Mouse (Mus musculus): ENCODE results near the gene Plscr2. TPM values are rescaled to one million over a fixed set of nuclear protein-coding genes. Genes with fewer than 3 reads are reported as not detected.

Plscr2 gene
- 0.55 and 0.60 TPM in 2 replicates for polyA plus RNA-seq (2014; fragmentation: Nextera tagmentation; extraction: Ambion mirVana)

- H3K4me2 ChIP-seq = peak within 1 kb of the TSS; percentile 29; the same call in 1 of the 2 replicates
- no peaks in the 10 kb centered on the region for H3K9me3 ChIP-seq (ENCODE audit: control insufficient read depth, low read length)
- DNase-seq (ENCODE audit: low spot score) (no peak), ATAC-seq (replicated peaks; ENCODE audit: low FRiP score) (no peak)
- peak within 1 kb of the TSS; percentile 58; the same call in 1 of the 2 replicates for H3K27ac ChIP-seq (ENCODE audit: low read depth, low read length)
- peaks cover 14% of the 10 kb centered on the region for H3K4me1 ChIP-seq (replicated peaks; ENCODE audit: control insufficient read depth, insufficient read depth, low read length)
- no peak within 1 kb of the TSS for H3K9ac ChIP-seq (ENCODE audit: low read depth, low read length)
- no peaks in the 10 kb centered on the region for H3K27me3 ChIP-seq (replicated peaks; ENCODE audit: control insufficient read depth, insufficient read depth, low read length)
- H3K4me3 ChIP-seq (ENCODE audit: low read depth, low read length) = no peak within 1 kb of the TSS
- WGBS = 84% methylated on average over 9 of the region's 9 CpGs
- H3K36me3 ChIP-seq (ENCODE audit: control insufficient read depth, insufficient read depth, low read length) = peaks cover 2% of the 10 kb centered on the region; the same call in 1 of the 2 replicates
These were observed at the start of gene Plscr2 for GRCm38 (mm10) chr9:92275486-92276207. Gene Plscr2, plus strand, starts transcription at chr9:92275602.

- 0 out of 2 replicates have a peak, but pooled peaks have one; percentile 15 for ATAC-seq (replicated peaks; ENCODE audit: low FRiP score)
- Histone ChIP-seq H3K36me3 (ENCODE audit: control insufficient read depth, insufficient read depth, low read length) (no peaks in the 10 kb centered on the region), H3K27ac (ENCODE audit: low read depth, low read length) (no peak overlapping the region)
These were observed 49.2 kb upstream of the Plscr2 start for GRCm38 (mm10) chr9:92226127-92226655.

GRCm38 (mm10) chr9:92226795-92227194 lies 48.6 kb upstream of the Plscr2 start:
- Histone ChIP-seq H3K4me3 (ENCODE audit: low read depth, low read length) (no peak overlapping the region), H3K36me3 (ENCODE audit: control insufficient read depth, insufficient read depth, low read length) (no peaks in the 10 kb centered on the region), H3K4me2 (no peak overlapping the region), H3K9ac (ENCODE audit: low read depth, low read length) (no peak overlapping the region), H3K27ac (ENCODE audit: low read depth, low read length) (no peak overlapping the region), H3K27me3 (replicated peaks; ENCODE audit: control insufficient read depth, insufficient read depth, low read length) (no peaks in the 10 kb centered on the region), H3K9me3 (ENCODE audit: control insufficient read depth, low read length) (no peaks in the 10 kb centered on the region), H3K4me1 (replicated peaks; ENCODE audit: control insufficient read depth, insufficient read depth, low read length) (no peaks in the 10 kb centered on the region)
- no peak for ATAC-seq (replicated peaks; ENCODE audit: low FRiP score)
- DNase-seq (ENCODE audit: low spot score) = no peak
- 68% methylated on average over 3 of the region's 3 CpGs for WGBS

More at GRCm38 (mm10) chr9:92226127-92226655, 49.2 kb upstream of the Plscr2 start:
- Histone ChIP-seq H3K4me1 (replicated peaks; ENCODE audit: control insufficient read depth, insufficient read depth, low read length) (no peaks in the 10 kb centered on the region), H3K9me3 (ENCODE audit: control insufficient read depth, low read length) (no peaks in the 10 kb centered on the region), H3K27me3 (replicated peaks; ENCODE audit: control insufficient read depth, insufficient read depth, low read length) (no peaks in the 10 kb centered on the region), H3K4me3 (ENCODE audit: low read depth, low read length) (no peak overlapping the region), H3K9ac (ENCODE audit: low read depth, low read length) (no peak overlapping the region), H3K4me2 (no peak overlapping the region)
- 61% methylated on average over 3 of the region's 3 CpGs for WGBS
- no peak for DNase-seq (ENCODE audit: low spot score)

- DNase-seq (ENCODE audit: low spot score) (no peak), ATAC-seq (replicated peaks; ENCODE audit: low FRiP score) (no peak)
- H3K9ac ChIP-seq (ENCODE audit: low read depth, low read length) = no peak overlapping the region
- no peaks in the 10 kb centered on the region for H3K27me3 ChIP-seq (replicated peaks; ENCODE audit: control insufficient read depth, insufficient read depth, low read length)
- no peak overlapping the region for H3K4me3 ChIP-seq (ENCODE audit: low read depth, low read length)
- H3K4me2 ChIP-seq = no peak overlapping the region
- H3K27ac ChIP-seq (ENCODE audit: low read depth, low read length) = no peak overlapping the region
- 79% methylated on average over 16 of the region's 16 CpGs for WGBS
- no peaks in the 10 kb centered on the region for H3K4me1 ChIP-seq (replicated peaks; ENCODE audit: control insufficient read depth, insufficient read depth, low read length)
- H3K36me3 ChIP-seq (ENCODE audit: control insufficient read depth, insufficient read depth, low read length) = no peaks in the 10 kb centered on the region
- H3K9me3 ChIP-seq (ENCODE audit: control insufficient read depth, low read length) = no peaks in the 10 kb centered on the region
These were observed 46.3 kb upstream of the Plscr2 start for GRCm38 (mm10) chr9:92228867-92229832.

GRCm38 (mm10) chr9:92229833-92230205 lies 45.6 kb upstream of the Plscr2 start:
- H3K27me3 ChIP-seq (replicated peaks; ENCODE audit: control insufficient read depth, insufficient read depth, low read length) = no peaks in the 10 kb centered on the region

GRCm38 (mm10) chr9:92234901-92235458 lies 40.4 kb upstream of the Plscr2 start:
- H3K4me1 ChIP-seq (replicated peaks; ENCODE audit: control insufficient read depth, insufficient read depth, low read length) = no peaks in the 10 kb centered on the region
- no peak overlapping the region for H3K9ac ChIP-seq (ENCODE audit: low read depth, low read length)
- H3K4me2 ChIP-seq = no peak overlapping the region
- 83% methylated on average over 11 of the region's 11 CpGs for WGBS
- DNase-seq (ENCODE audit: low spot score) (no peak), ATAC-seq (replicated peaks; ENCODE audit: low FRiP score) (no peak)
- H3K36me3 ChIP-seq (ENCODE audit: control insufficient read depth, insufficient read depth, low read length) = no peaks in the 10 kb centered on the region
- no peak overlapping the region for H3K27ac ChIP-seq (ENCODE audit: low read depth, low read length)
- H3K9me3 ChIP-seq (ENCODE audit: control insufficient read depth, low read length) = no peaks in the 10 kb centered on the region
- H3K4me3 ChIP-seq (ENCODE audit: low read depth, low read length) = no peak overlapping the region
- no peaks in the 10 kb centered on the region for H3K27me3 ChIP-seq (replicated peaks; ENCODE audit: control insufficient read depth, insufficient read depth, low read length)

More at GRCm38 (mm10) chr9:92229833-92230205, 45.6 kb upstream of the Plscr2 start:
- 43% methylated on average over 2 of the region's 2 CpGs for WGBS
- H3K4me1 ChIP-seq (replicated peaks; ENCODE audit: control insufficient read depth, insufficient read depth, low read length) = no peaks in the 10 kb centered on the region
- no peak for DNase-seq (ENCODE audit: low spot score)
- H3K36me3 ChIP-seq (ENCODE audit: control insufficient read depth, insufficient read depth, low read length) = no peaks in the 10 kb centered on the region
- H3K9ac ChIP-seq (ENCODE audit: low read depth, low read length) = no peak overlapping the region
- no peak overlapping the region for H3K4me3 ChIP-seq (ENCODE audit: low read depth, low read length)
- H3K4me2 ChIP-seq = no peak overlapping the region
- no peaks in the 10 kb centered on the region for H3K9me3 ChIP-seq (ENCODE audit: control insufficient read depth, low read length)
- H3K27ac ChIP-seq (ENCODE audit: low read depth, low read length) = no peak overlapping the region
- ATAC-seq (replicated peaks; ENCODE audit: low FRiP score) = no peak

GRCm38 (mm10) chr9:92248773-92249446 lies 26.5 kb upstream of the Plscr2 start:
- Histone ChIP-seq H3K27me3 (replicated peaks; ENCODE audit: control insufficient read depth, insufficient read depth, low read length) (no peaks in the 10 kb centered on the region), H3K36me3 (ENCODE audit: control insufficient read depth, insufficient read depth, low read length) (no peaks in the 10 kb centered on the region), H3K4me3 (ENCODE audit: low read depth, low read length) (no peak overlapping the region), H3K4me2 (no peak overlapping the region), H3K9me3 (ENCODE audit: control insufficient read depth, low read length) (no peaks in the 10 kb centered on the region), H3K4me1 (replicated peaks; ENCODE audit: control insufficient read depth, insufficient read depth, low read length) (peaks cover 6% of the 10 kb centered on the region), H3K9ac (ENCODE audit: low read depth, low read length) (no peak overlapping the region), H3K27ac (ENCODE audit: low read depth, low read length) (no peak overlapping the region)
- ATAC-seq (replicated peaks; ENCODE audit: low FRiP score) (no peak), DNase-seq (ENCODE audit: low spot score) (no peak)
- 77% methylated on average over 7 of the region's 7 CpGs for WGBS

- Histone ChIP-seq H3K27me3 (replicated peaks; ENCODE audit: control insufficient read depth, insufficient read depth, low read length) (no peaks in the 10 kb centered on the region), H3K4me3 (ENCODE audit: low read depth, low read length) (peak within 1 kb of the TSS; percentile 73), H3K9ac (ENCODE audit: low read depth, low read length) (peak within 1 kb of the TSS; percentile 83), H3K9me3 (ENCODE audit: control insufficient read depth, low read length) (no peaks in the 10 kb centered on the region), H3K27ac (ENCODE audit: low read depth, low read length) (peak within 1 kb of the TSS; percentile 87), H3K36me3 (ENCODE audit: control insufficient read depth, insufficient read depth, low read length) (no peaks in the 10 kb centered on the region), H3K4me2 (peak within 1 kb of the TSS; percentile 72), H3K4me1 (replicated peaks; ENCODE audit: control insufficient read depth, insufficient read depth, low read length) (peaks cover 8% of the 10 kb centered on the region)
- WGBS = 45% methylated on average over 7 of the region's 7 CpGs
- ATAC-seq (replicated peaks; ENCODE audit: low FRiP score) = no peak
- no peak for DNase-seq (ENCODE audit: low spot score)
These were observed 26.0 kb upstream of the Plscr2 start, which contains the start of gene Plscr1 for GRCm38 (mm10) chr9:92249447-92249852. Gene Plscr1, plus strand, starts transcription at chr9:92249750.

Data from liver, embryonic 11.5 days (tissue).